Mouse (Mus musculus): ENCODE data around the gene Lrrc63.

DNA sequence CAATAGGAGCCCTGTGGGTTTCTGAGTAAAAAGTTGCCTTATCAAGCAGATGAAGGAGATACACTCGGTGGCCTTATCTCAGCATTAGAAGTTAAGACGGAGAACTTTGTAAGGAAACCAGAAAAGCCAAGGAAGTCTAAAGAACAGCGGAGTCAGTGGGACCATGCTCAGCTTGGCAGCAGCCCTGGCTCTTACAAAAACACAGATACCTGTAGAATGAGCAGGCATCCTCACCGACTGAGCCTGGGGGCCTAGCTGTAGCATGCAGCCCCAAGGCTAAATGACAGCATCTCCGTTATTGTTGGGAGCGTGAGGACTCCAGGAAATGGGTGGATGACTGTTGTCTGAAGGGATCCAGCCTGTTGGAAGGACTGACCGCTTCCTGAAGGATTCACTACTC is 45.1 kb upstream of the Lrrc63 start:
- TF ChIP-seq HCFC1 (IDR thresholded peaks at IDR 0.05; ENCODE audit: borderline replicate concordance, insufficient read depth, low read length) = no peak
- TF ChIP-seq CHD2 (IDR thresholded peaks at IDR 0.05; ENCODE audit: low read depth, low read length) = no peak
- no peak for TF ChIP-seq ZC3H11A (IDR thresholded peaks at IDR 0.05; ENCODE audit: borderline replicate concordance, low read depth, low read length)
- TF ChIP-seq ZNF384 (IDR thresholded peaks at IDR 0.05; ENCODE audit: low read depth, low read length) = no peak
- no peak for TF ChIP-seq MAFK (IDR thresholded peaks at IDR 0.05; ENCODE audit: insufficient read depth, low read depth, low read length)
